Mouse (Mus musculus) kidney, adult 11 months (tissue): Measurements from ENCODE around the gene Gm11007.
"Not testable (repeated sequence)": the region's sequence is repeated elsewhere in the genome, so short reads cannot be mapped to it uniquely, and the experiment has no call there.

Experiments
- DNase-seq: peaks from one replicate; pipeline ENCODE4 v3.0.0; 2022

The Gm11007 gene

GRCm38 (mm10) chr2:175643678-175644077 is at the start of gene Gm11007:
Gm11007 (plus strand) TSS chr2:175643978.
- DNase-seq, result not testable (repeated sequence)
